Mouse (Mus musculus) embryonic facial prominence, embryonic 15.5 days (tissue): ENCODE measurements around the gene Slc8b1. TPM values are rescaled to one million over a fixed set of nuclear protein-coding genes. Genes with fewer than 3 reads are reported as not detected.

Source experiments
- ATAC-seq: fragments of 200-750 bp; cut with Nextera tagmentation; 2 replicates; pipeline ENCODE4 v1.8.0; 2017; ENCODE audit warnings: low read depth, moderate TSS enrichment; ENCODE audit not compliant: insufficient number of reproducible peaks, low FRiP score, low TSS enrichment
- H3K27ac ChIP-seq: fragments of 300-500 bp; sonication (generic); replicated peaks from 2 replicates; pipeline ENCODE4 v1.5.1; 2015; ENCODE audit warnings: mild to moderate bottlenecking, inconsistent platforms
- H3K27me3 ChIP-seq: fragments of 300-500 bp; sonication (generic); 2 replicates; pipeline ENCODE4 v1.6.1; 2015; ENCODE audit warnings: inconsistent platforms
- H3K36me3 ChIP-seq: fragments of 300-500 bp; sonication (generic); 2 replicates; pipeline ENCODE4 v1.6.1; 2015; ENCODE audit warnings: mild to moderate bottlenecking, inconsistent platforms
- H3K4me1 ChIP-seq: fragments of 300-500 bp; sonication (generic); 2 replicates; pipeline ENCODE4 v1.6.1; 2015; ENCODE audit warnings: inconsistent platforms
- H3K4me2 ChIP-seq: fragments of 300-500 bp; sonication (generic); replicated peaks from 2 replicates; pipeline ENCODE4 v1.6.1; 2015; ENCODE audit warnings: mild to moderate bottlenecking, inconsistent platforms
- H3K4me3 ChIP-seq: fragments of 300-500 bp; sonication (generic); replicated peaks from 2 replicates; pipeline ENCODE4 v1.5.1; 2015; ENCODE audit warnings: mild to moderate bottlenecking, inconsistent platforms
- H3K9ac ChIP-seq: fragments of 300-500 bp; sonication (generic); 2 replicates; pipeline ENCODE4 v1.6.1; 2015; ENCODE audit warnings: inconsistent platforms
- H3K9me3 ChIP-seq: fragments of 300-500 bp; sonication (generic); replicated peaks from 2 replicates; pipeline ENCODE4 v1.6.1; 2016; ENCODE audit warnings: inconsistent platforms
- WGBS: fragments of 180-500 bp; shearing (Covaris S2); methylation state at CpG from one replicate; pipeline ENCODE4 v1.1.7; 2015; 5-methylcytosine and 5-hydroxymethylcytosine counted together
- polyA plus RNA-seq: library from polyadenylated mRNA; unstranded; fragments of >200 nt; fragmentation: Nextera tagmentation; extraction: Ambion mirVana; gene quantifications from 2 replicates; pipeline ENCODE4 v1.2.1, GENCODE M21; 2015

The Slc8b1 gene
- polyA plus RNA-seq, 1 experiment from 2014 or later, result 9.0 TPM

GRCm38 (mm10) chr5:120558041-120558440 is 47.1 kb downstream of the Slc8b1 start:
- H3K27ac ChIP-seq, result peak overlapping the region; percentile 48; the same call in 1 of the 2 replicates
- H3K4me3 ChIP-seq, result no peak overlapping the region
- peaks cover 36% of the 10 kb centered on the region for H3K36me3 ChIP-seq
- no peaks in the 10 kb centered on the region for H3K27me3 ChIP-seq
- WGBS, result 66% methylated on average over 8 of the region's 8 CpGs
- H3K4me1 ChIP-seq, result peaks cover 43% of the 10 kb centered on the region
- ATAC-seq, result no peak
- no peaks in the 10 kb centered on the region for H3K9me3 ChIP-seq
- H3K9ac ChIP-seq, result no peak overlapping the region
- H3K4me2 ChIP-seq, result no peak overlapping the region

- no peak overlapping the region for H3K4me3 ChIP-seq
- no peak overlapping the region for H3K4me2 ChIP-seq
- H3K27me3 ChIP-seq, result no peaks in the 10 kb centered on the region
- H3K36me3 ChIP-seq, result peaks cover 28% of the 10 kb centered on the region
- WGBS, result 42% methylated on average over 14 of the region's 14 CpGs
- no peak overlapping the region for H3K9ac ChIP-seq
- no peaks in the 10 kb centered on the region for H3K9me3 ChIP-seq
- 0 out of 2 replicates have a peak, but pooled peaks have one; percentile 21 for ATAC-seq
- peak overlapping the region; percentile 48 for H3K27ac ChIP-seq
- peaks cover 50% of the 10 kb centered on the region for H3K4me1 ChIP-seq
Measured at GRCm38 (mm10) chr5:120558762-120559161, 47.8 kb downstream of the Slc8b1 start.

- H3K4me3 ChIP-seq, result no peak overlapping the region
- 65% methylated on average over 9 of the region's 9 CpGs for WGBS
- peak overlapping the region; percentile 48 for H3K27ac ChIP-seq
- H3K4me2 ChIP-seq, result 0 out of 2 replicates have a peak overlapping the region, but pooled peaks have one; percentile 15
- peaks cover 18% of the 10 kb centered on the region for H3K36me3 ChIP-seq
- H3K9me3 ChIP-seq, result no peaks in the 10 kb centered on the region
- no peaks in the 10 kb centered on the region for H3K27me3 ChIP-seq
- peaks cover 60% of the 10 kb centered on the region for H3K4me1 ChIP-seq
- no peak overlapping the region for H3K9ac ChIP-seq
- ATAC-seq, result no peak
Measured at GRCm38 (mm10) chr5:120560129-120560615, 49.2 kb downstream of the Slc8b1 start.

- peak overlapping the region; percentile 31 for H3K4me2 ChIP-seq
- WGBS, result 19% methylated on average over 16 of the region's 16 CpGs
- H3K9ac ChIP-seq, result no peak overlapping the region
- peaks cover 13% of the 10 kb centered on the region; the same call in 1 of the 2 replicates for H3K36me3 ChIP-seq
- H3K4me3 ChIP-seq, result no peak overlapping the region; the same call in 1 of the 2 replicates
- ATAC-seq, result peak; percentile 56
- no peaks in the 10 kb centered on the region for H3K27me3 ChIP-seq
- H3K9me3 ChIP-seq, result no peaks in the 10 kb centered on the region
- peaks cover 66% of the 10 kb centered on the region for H3K4me1 ChIP-seq
- peak overlapping the region; percentile 48 for H3K27ac ChIP-seq
Measured at GRCm38 (mm10) chr5:120560616-120561311, 49.8 kb downstream of the Slc8b1 start.

GRCm38 (mm10) chr5:120562956-120563913 is 52.3 kb downstream of the Slc8b1 start:
- Histone ChIP-seq H3K4me1 (peaks cover 82% of the 10 kb centered on the region), H3K36me3 (no peaks in the 10 kb centered on the region), H3K27ac (peak overlapping the region; percentile 90), H3K9me3 (no peaks in the 10 kb centered on the region), H3K9ac (no peak overlapping the region), H3K4me2 (0 out of 2 replicates have a peak overlapping the region, but pooled peaks have one; percentile 11), H3K27me3 (no peaks in the 10 kb centered on the region), H3K4me3 (no peak overlapping the region)
- peak; percentile 58; the same call in 1 of the 2 replicates for ATAC-seq
- WGBS, result 32% methylated on average over 28 of the region's 28 CpGs

- ATAC-seq, result no peak
- 23% methylated on average over 4 of the region's 4 CpGs for WGBS
- Histone ChIP-seq H3K27me3 (no peaks in the 10 kb centered on the region), H3K9ac (no peak overlapping the region), H3K9me3 (no peaks in the 10 kb centered on the region), H3K27ac (peak overlapping the region; percentile 90), H3K36me3 (no peaks in the 10 kb centered on the region), H3K4me2 (no peak overlapping the region), H3K4me3 (no peak overlapping the region), H3K4me1 (peaks cover 82% of the 10 kb centered on the region)
Measured at GRCm38 (mm10) chr5:120563914-120564311, 52.9 kb downstream of the Slc8b1 start.

GRCm38 (mm10) chr5:120565171-120565905 is 54.4 kb downstream of the Slc8b1 start:
- no peaks in the 10 kb centered on the region for H3K9me3 ChIP-seq
- peaks cover 82% of the 10 kb centered on the region for H3K4me1 ChIP-seq
- 0 out of 2 replicates have a peak overlapping the region, but pooled peaks have one; percentile 1 for H3K4me2 ChIP-seq
- H3K27ac ChIP-seq, result peak overlapping the region; percentile 55
- H3K9ac ChIP-seq, result no peak overlapping the region
- ATAC-seq, result no peak
- no peaks in the 10 kb centered on the region for H3K36me3 ChIP-seq
- WGBS, result 37% methylated on average over 15 of the region's 15 CpGs
- no peaks in the 10 kb centered on the region for H3K27me3 ChIP-seq
- no peak overlapping the region for H3K4me3 ChIP-seq

- Histone ChIP-seq H3K4me1 (peaks cover 82% of the 10 kb centered on the region), H3K36me3 (no peaks in the 10 kb centered on the region), H3K9ac (no peak overlapping the region), H3K4me3 (no peak overlapping the region), H3K4me2 (0 out of 2 replicates have a peak overlapping the region, but pooled peaks have one; percentile 1), H3K27me3 (no peaks in the 10 kb centered on the region), H3K9me3 (no peaks in the 10 kb centered on the region), H3K27ac (peak overlapping the region; percentile 89)
- peak; percentile 16; the same call in 1 of the 2 replicates for ATAC-seq
- WGBS, result 51% methylated on average over 5 of the region's 5 CpGs
Measured at GRCm38 (mm10) chr5:120566101-120566500, 55.1 kb downstream of the Slc8b1 start.

GRCm38 (mm10) chr5:120566681-120567252 is 55.8 kb downstream of the Slc8b1 start:
- no peak for ATAC-seq
- Histone ChIP-seq H3K4me3 (no peak overlapping the region), H3K4me2 (peak overlapping the region; percentile 24)

GRCm38 (mm10) chr5:120567253-120567701 is 56.3 kb downstream of the Slc8b1 start:
- WGBS, result 13% methylated on average over 21 of the region's 21 CpGs
- peak overlapping the region; percentile 89 for H3K27ac ChIP-seq
- no peaks in the 10 kb centered on the region for H3K36me3 ChIP-seq
- no peak overlapping the region for H3K9ac ChIP-seq
- peak overlapping the region; percentile 24 for H3K4me2 ChIP-seq
- H3K9me3 ChIP-seq, result no peaks in the 10 kb centered on the region
- no peak overlapping the region for H3K4me3 ChIP-seq
- no peaks in the 10 kb centered on the region for H3K27me3 ChIP-seq
- peak; percentile 55 for ATAC-seq
- peaks cover 88% of the 10 kb centered on the region for H3K4me1 ChIP-seq

More at GRCm38 (mm10) chr5:120566681-120567252, 55.8 kb downstream of the Slc8b1 start:
- H3K36me3 ChIP-seq, result no peaks in the 10 kb centered on the region
- peaks cover 86% of the 10 kb centered on the region for H3K4me1 ChIP-seq
- WGBS, result 39% methylated on average over 9 of the region's 9 CpGs
- no peaks in the 10 kb centered on the region for H3K27me3 ChIP-seq
- no peaks in the 10 kb centered on the region for H3K9me3 ChIP-seq
- H3K27ac ChIP-seq, result peak overlapping the region; percentile 89
- H3K9ac ChIP-seq, result no peak overlapping the region
